Mouse (Mus musculus) testis, adult 2 months (tissue): ENCODE data around the gene D430042O09Rik.

ENCODE experiments used
- CTCF ChIP-seq: fragments of 200-500 bp; IDR thresholded peaks from 2 replicates; pipeline ENCODE4 v1.5.1; 2012; ENCODE audit warnings: low read depth, mild to moderate bottlenecking, inconsistent platforms, low read length, moderate library complexity; ENCODE audit not compliant: control insufficient read depth, insufficient read depth, insufficient replicate concordance
- POLR2A ChIP-seq: fragments of 200-500 bp; IDR thresholded peaks from 2 replicates; pipeline ENCODE4 v1.6.1; 2012; ENCODE audit warnings: low read depth, mild to moderate bottlenecking, inconsistent platforms, low read length, moderate library complexity; ENCODE audit not compliant: control insufficient read depth

DNA sequence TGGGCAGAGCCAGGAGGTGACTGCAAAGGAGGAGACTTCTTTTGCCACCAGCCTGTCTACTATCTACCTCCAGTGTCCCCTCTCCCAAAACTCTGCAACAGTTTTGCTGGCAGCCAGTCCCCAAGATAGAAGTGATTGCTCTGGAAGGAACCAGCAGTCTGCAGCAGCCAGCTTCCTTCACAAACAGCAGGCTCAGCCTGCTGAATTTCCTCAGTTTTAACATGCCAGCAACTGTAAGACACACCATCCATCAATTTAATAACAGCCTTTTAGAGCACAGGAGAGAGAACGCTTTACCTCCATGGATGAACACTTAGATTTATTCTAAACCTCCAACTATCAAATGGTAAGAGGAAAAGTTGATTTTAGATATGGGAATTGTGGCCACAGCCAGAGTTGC is 156.3 kb downstream of the D430042O09Rik start:
- TF ChIP-seq CTCF = no peak
- TF ChIP-seq POLR2A = no peak
